Mouse (Mus musculus): ENCODE measurements around the gene Nol11. TPM values are rescaled to one million over a fixed set of nuclear protein-coding genes. Genes with fewer than 3 reads are reported as not detected.

Gene Nol11
- polyA plus RNA-seq, 1 experiment: 0.20 TPM

DNA sequence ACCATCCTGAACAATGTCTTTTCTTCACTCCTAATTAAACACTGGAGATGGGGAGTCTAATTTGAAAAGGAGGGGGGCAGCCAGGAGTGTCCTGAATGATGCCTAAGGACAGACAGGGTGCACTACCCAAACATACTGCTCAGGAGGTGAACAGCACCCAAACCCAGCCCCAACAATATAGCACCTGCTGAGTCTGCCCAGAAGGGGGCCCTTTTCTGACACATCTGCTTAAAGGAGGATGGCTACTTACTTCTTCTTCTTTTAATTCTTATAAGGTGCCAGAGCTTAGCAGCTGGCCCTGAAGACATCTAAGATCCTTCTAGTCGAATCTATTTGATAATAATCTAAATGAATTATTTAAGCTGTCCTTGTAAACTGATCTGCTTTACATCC is 34.0 kb upstream of the Nol11 start:
- Histone ChIP-seq H3K36me3 (replicated peaks; ENCODE audit: low read length) (peaks cover 95% of the 10 kb centered on the region), H3K4me1 (no peaks in the 10 kb centered on the region), H3K27me3 (replicated peaks) (no peaks in the 10 kb centered on the region), H3K9me3 (peaks cover 6% of the 10 kb centered on the region), H3K4me3 (replicated peaks) (no peak overlapping the region)
- TF ChIP-seq GATA1 (IDR thresholded peaks at IDR 0.05; ENCODE audit: borderline replicate concordance, low read length) (no peak), FLI1 (IDR thresholded peaks at IDR 0.05; ENCODE audit: low read length) (no peak)

DNA sequence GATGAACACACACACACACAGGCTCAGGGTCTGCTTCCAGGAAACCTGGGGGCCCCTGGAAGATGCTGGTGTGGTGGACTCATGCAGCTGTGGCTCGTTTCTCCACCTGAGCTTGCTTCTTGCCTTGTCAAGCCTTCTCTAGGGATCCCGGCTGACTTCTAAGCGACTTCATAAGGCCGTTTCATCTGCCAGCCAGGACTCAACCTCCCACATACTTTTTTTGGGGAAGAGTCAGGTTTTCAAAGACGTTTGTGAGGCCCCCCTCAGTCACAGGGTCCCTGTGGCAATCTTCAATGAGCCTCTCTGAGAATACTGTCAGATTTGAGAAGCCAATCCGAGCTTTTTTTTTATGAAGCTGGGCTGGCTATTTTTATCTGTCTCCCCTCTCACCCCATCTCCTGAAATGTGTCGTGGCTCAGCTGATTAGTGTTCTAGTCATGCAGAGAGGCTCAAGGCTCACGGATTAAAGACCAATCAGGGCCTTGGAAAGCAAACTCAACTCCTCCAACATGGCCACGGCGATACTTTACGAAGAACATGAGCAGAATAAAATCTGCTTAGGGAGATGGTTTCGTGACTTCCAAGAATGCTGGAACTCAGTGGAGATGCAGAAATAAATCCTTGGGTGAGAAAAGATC is 33.5 kb upstream of the Nol11 start:
- Histone ChIP-seq H3K36me3 (replicated peaks; ENCODE audit: low read length) (peaks cover 95% of the 10 kb centered on the region), H3K9me3 (peaks cover 1% of the 10 kb centered on the region; the same call in 1 of the 2 replicates), H3K27me3 (replicated peaks) (no peaks in the 10 kb centered on the region), H3K4me3 (replicated peaks) (no peak overlapping the region), H3K4me1 (no peaks in the 10 kb centered on the region)
- TF ChIP-seq GATA1 (IDR thresholded peaks at IDR 0.05; ENCODE audit: borderline replicate concordance, low read length) (no peak), FLI1 (IDR thresholded peaks at IDR 0.05; ENCODE audit: low read length) (no peak)

DNA sequence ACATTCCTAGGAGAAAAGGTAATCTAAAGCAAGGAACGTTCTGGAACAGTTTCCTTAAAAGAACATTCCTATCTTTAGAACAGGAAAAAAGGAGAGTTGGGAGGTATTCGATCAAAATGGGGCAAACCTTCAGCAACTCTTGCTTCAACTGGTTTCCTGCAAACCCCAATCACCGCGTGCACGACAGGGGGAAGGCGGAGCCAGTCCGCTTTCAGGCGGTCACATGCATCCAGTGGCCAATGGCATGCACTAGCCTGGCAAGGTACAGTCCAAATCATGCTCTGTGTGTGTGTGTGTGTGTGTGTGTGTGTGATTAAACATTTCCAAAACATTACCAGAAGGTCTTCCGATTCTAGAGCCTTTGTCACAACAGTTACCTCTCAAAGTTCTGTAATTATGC is 25.9 kb upstream of the Nol11 start:
- no peaks in the 10 kb centered on the region for H3K4me1 ChIP-seq
- H3K9me3 ChIP-seq: no peaks in the 10 kb centered on the region
- no peaks in the 10 kb centered on the region for H3K27me3 ChIP-seq (replicated peaks)
- TF ChIP-seq GATA1 (IDR thresholded peaks at IDR 0.05; ENCODE audit: borderline replicate concordance, low read length) (no peak), FLI1 (IDR thresholded peaks at IDR 0.05; ENCODE audit: low read length) (no peak)
- H3K4me3 ChIP-seq (replicated peaks): no peak overlapping the region
- H3K36me3 ChIP-seq (replicated peaks; ENCODE audit: low read length): peaks cover 91% of the 10 kb centered on the region

DNA sequence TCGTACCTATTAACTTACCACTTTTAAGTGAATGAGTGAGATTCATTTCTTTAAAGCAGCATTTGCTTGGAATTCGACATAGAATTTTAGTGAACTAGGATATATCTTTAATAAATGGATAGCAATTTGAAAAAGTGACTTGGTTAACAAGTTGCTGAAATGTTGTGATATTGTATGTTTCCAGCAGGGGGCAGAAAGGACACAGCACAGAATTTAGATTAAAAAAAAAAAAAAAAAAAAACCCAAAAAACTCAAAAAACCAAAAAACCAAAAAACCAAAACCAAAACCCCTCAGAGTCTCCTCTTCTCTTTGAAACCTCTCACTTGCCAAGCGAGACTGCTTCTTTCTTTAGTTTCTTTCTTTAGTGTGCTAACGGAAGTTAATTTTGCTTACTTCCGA is 24.6 kb upstream of the Nol11 start:
- H3K9me3 ChIP-seq: no peaks in the 10 kb centered on the region
- TF ChIP-seq FLI1 (IDR thresholded peaks at IDR 0.05; ENCODE audit: low read length): no peak
- no peak for TF ChIP-seq GATA1 (IDR thresholded peaks at IDR 0.05; ENCODE audit: borderline replicate concordance, low read length)
- no peak overlapping the region for H3K4me3 ChIP-seq (replicated peaks)
- no peaks in the 10 kb centered on the region for H3K27me3 ChIP-seq (replicated peaks)
- no peaks in the 10 kb centered on the region for H3K4me1 ChIP-seq
- H3K36me3 ChIP-seq (replicated peaks; ENCODE audit: low read length): peaks cover 91% of the 10 kb centered on the region

DNA sequence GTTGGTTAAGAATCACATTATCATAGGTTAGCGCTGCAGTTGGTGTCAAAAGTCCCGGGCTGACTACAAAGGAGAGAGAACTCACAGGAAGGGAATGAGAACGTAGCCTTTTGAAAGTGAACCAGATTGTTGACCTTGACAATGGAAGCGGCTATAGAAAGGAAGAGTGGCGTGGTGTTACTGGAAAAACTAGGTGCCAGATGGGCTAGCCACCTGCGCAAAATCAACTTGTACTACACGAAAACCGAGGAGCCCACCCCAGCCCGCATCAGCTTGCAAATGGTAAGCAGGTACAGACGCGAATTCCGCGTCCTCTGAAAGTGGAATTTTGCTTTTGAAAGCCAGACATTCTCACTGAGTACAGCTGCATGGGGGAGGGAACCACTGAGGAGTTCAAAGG is 20.6 kb upstream of the Nol11 start:
- Histone ChIP-seq H3K4me3 (replicated peaks) (no peak overlapping the region), H3K4me1 (no peaks in the 10 kb centered on the region), H3K27me3 (replicated peaks) (no peaks in the 10 kb centered on the region), H3K36me3 (replicated peaks; ENCODE audit: low read length) (peaks cover 61% of the 10 kb centered on the region), H3K9me3 (no peaks in the 10 kb centered on the region)
- TF ChIP-seq FLI1 (IDR thresholded peaks at IDR 0.05; ENCODE audit: low read length) (no peak), GATA1 (IDR thresholded peaks at IDR 0.05; ENCODE audit: borderline replicate concordance, low read length) (no peak)

DNA sequence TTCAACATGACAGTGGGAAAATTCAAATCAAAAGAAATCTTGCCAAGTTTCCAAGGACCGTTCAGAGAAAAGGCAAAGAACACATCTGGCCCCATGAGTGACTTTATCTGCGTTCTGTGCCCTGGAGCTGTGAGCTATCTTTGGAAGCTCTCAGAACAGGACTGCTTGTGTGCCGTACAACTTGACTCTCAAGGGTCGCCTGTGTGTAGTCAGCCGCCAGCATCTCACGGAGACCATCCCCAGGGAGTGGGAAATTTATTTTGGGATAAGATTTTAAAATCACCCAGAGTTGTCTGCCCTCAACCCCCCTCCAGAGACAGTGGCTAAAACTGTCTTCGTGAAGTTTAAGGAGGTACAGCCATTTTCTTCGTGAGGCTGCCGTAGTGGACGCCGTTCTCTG is 12.6 kb upstream of the Nol11 start:
- Histone ChIP-seq H3K9me3 (peaks cover 4% of the 10 kb centered on the region), H3K4me3 (replicated peaks) (no peak overlapping the region), H3K27me3 (replicated peaks) (peaks cover 6% of the 10 kb centered on the region), H3K4me1 (peaks cover 10% of the 10 kb centered on the region), H3K36me3 (replicated peaks; ENCODE audit: low read length) (no peaks in the 10 kb centered on the region)
- TF ChIP-seq GATA1 (IDR thresholded peaks at IDR 0.05; ENCODE audit: borderline replicate concordance, low read length): no peak
- no peak for TF ChIP-seq FLI1 (IDR thresholded peaks at IDR 0.05; ENCODE audit: low read length)

DNA sequence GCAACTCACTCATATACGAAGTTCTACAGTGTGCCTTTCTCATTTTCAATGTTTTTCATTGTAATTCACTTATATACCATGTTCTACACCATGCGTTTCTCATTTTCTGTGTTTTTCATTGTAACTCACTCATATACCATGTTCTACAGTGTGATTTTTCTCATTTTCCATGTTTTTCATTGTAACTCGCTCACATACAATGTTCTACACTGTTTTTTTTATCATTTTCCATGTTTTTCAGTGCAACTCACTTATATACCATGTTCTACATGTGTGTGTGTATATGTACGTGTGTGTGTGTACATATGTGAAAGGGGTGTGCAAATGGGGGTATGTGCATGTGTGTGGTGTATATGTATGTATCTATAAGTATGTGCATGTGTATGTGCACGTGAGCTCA is 10.1 kb upstream of the Nol11 start:
- Histone ChIP-seq H3K4me1 (peaks cover 33% of the 10 kb centered on the region), H3K27me3 (replicated peaks) (peaks cover 4% of the 10 kb centered on the region), H3K4me3 (replicated peaks) (no peak overlapping the region), H3K9me3 (peaks cover 4% of the 10 kb centered on the region), H3K36me3 (replicated peaks; ENCODE audit: low read length) (no peaks in the 10 kb centered on the region)
- TF ChIP-seq GATA1 (IDR thresholded peaks at IDR 0.05; ENCODE audit: borderline replicate concordance, low read length) (no peak), FLI1 (IDR thresholded peaks at IDR 0.05; ENCODE audit: low read length) (no peak)

DNA sequence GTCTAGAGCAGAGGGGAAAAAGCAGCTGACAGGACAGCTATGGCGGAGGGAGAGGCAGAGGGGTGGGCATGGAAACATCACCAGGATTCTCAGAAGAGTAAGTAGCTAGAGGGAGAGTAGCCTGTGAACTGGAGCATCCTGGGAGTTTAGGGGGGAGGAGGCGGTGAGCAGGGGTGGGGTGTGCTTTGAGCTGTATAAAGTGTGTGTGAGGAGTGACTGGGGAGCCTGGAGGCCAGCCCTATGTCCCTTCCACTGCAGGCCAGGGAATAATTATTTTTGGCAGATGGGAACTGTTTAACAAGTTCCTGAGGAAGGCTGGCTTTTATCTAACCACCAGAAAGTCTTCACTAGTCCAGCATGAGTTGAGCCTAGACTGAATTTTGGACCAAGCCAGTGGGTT is 6.2 kb upstream of the Nol11 start:
- Histone ChIP-seq H3K4me3 (replicated peaks) (peak overlapping the region; percentile 14), H3K27me3 (replicated peaks) (no peaks in the 10 kb centered on the region), H3K36me3 (replicated peaks; ENCODE audit: low read length) (no peaks in the 10 kb centered on the region), H3K4me1 (peaks cover 56% of the 10 kb centered on the region), H3K9me3 (no peaks in the 10 kb centered on the region)
- TF ChIP-seq GATA1 (IDR thresholded peaks at IDR 0.05; ENCODE audit: borderline replicate concordance, low read length): no peak
- TF ChIP-seq FLI1 (IDR thresholded peaks at IDR 0.05; ENCODE audit: low read length): no peak

DNA sequence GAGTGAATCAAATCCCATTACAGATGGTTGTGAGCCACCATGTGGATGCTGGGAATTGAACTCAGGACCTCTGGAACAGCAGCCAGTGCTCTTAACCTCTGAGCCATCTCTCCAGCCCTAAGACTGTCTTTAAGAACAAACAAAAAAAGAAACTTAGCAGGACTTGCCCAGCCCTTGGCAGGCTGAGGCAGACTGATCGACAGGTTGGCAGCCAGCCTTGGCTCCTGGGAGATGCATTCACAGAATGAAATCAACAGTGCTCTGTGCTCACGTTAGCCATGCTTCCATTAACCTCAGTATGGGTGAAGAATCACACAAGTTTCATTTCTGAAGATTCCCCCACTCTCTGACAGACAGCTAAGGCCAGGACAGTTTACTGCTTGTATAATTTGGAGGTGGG is 1.2 kb upstream of the Nol11 start:
- H3K36me3 ChIP-seq (replicated peaks; ENCODE audit: low read length): peaks cover 16% of the 10 kb centered on the region
- no peak overlapping the region for H3K4me3 ChIP-seq (replicated peaks)
- TF ChIP-seq FLI1 (IDR thresholded peaks at IDR 0.05; ENCODE audit: low read length): no peak
- TF ChIP-seq GATA1 (IDR thresholded peaks at IDR 0.05; ENCODE audit: borderline replicate concordance, low read length): no peak
- H3K27me3 ChIP-seq (replicated peaks): no peaks in the 10 kb centered on the region
- peaks cover 64% of the 10 kb centered on the region for H3K4me1 ChIP-seq
- no peaks in the 10 kb centered on the region for H3K9me3 ChIP-seq

DNA sequence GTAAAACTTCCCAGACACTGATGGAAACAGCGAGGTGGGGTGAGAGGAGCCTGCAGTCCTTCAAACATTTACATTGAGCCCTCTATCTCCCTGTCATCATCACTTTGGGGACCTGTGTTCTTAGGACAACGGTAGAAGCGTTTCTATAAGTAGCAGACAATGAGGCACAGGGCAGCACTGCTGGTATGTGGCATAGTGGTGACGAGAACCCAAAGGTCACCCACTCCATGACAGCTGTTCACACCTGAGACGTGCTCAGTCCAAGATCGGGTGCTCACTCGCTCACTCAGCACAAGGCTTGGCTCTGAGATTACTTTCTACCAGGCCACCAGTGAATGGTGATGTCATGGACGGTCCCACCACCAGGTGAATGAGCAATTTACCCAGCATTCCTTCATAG is 5.4 kb downstream of the Nol11 start:
- Histone ChIP-seq H3K27me3 (replicated peaks) (no peaks in the 10 kb centered on the region), H3K9me3 (no peaks in the 10 kb centered on the region), H3K36me3 (replicated peaks; ENCODE audit: low read length) (peaks cover 80% of the 10 kb centered on the region), H3K4me1 (peaks cover 11% of the 10 kb centered on the region; the same call in 1 of the 2 replicates), H3K4me3 (replicated peaks) (no peak overlapping the region)
- TF ChIP-seq FLI1 (IDR thresholded peaks at IDR 0.05; ENCODE audit: low read length): no peak
- TF ChIP-seq GATA1 (IDR thresholded peaks at IDR 0.05; ENCODE audit: borderline replicate concordance, low read length): no peak

DNA sequence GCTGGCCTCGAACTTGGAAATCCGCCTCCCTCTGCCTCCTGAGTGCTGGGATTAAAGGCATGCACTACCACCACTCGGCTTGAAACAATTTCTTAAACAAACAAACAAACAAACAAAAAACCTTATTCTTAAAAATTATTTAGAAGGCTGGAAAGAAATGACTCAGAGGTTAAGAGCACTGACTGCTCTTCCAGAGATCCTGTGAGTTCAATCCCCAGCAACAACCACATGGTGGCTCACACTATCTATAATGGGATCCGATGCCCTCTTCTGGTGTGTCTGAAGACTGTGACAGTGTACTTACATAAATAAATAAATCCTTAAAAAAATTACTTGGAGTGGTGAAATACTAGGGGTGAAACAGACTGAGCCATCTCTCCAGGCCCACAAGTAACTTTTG is 28.0 kb downstream of the Nol11 start:
- no peaks in the 10 kb centered on the region for H3K9me3 ChIP-seq
- peaks cover 7% of the 10 kb centered on the region for H3K36me3 ChIP-seq (replicated peaks; ENCODE audit: low read length)
- H3K4me1 ChIP-seq: peaks cover 14% of the 10 kb centered on the region
- peaks cover 4% of the 10 kb centered on the region for H3K27me3 ChIP-seq (replicated peaks)
- TF ChIP-seq FLI1 (IDR thresholded peaks at IDR 0.05; ENCODE audit: low read length) (no peak), GATA1 (IDR thresholded peaks at IDR 0.05; ENCODE audit: borderline replicate concordance, low read length) (no peak)
- H3K4me3 ChIP-seq (replicated peaks): no peak overlapping the region

All from megakaryocyte, embryonic 14.5 days (primary cell).